Mouse (Mus musculus) ES-Bruce4 (cell line): Measurements from ENCODE around the gene Txn2.

ENCODE experiments used
- CTCF ChIP-seq: IDR thresholded peaks from one replicate; pipeline ENCODE4 v1.8.1; 2011; ENCODE audit warnings: low read depth, low read length
- POLR2A ChIP-seq: IDR thresholded peaks from one replicate; pipeline ENCODE4 v1.8.1; 2011; ENCODE audit warnings: low read length; ENCODE audit not compliant: insufficient read depth

DNA sequence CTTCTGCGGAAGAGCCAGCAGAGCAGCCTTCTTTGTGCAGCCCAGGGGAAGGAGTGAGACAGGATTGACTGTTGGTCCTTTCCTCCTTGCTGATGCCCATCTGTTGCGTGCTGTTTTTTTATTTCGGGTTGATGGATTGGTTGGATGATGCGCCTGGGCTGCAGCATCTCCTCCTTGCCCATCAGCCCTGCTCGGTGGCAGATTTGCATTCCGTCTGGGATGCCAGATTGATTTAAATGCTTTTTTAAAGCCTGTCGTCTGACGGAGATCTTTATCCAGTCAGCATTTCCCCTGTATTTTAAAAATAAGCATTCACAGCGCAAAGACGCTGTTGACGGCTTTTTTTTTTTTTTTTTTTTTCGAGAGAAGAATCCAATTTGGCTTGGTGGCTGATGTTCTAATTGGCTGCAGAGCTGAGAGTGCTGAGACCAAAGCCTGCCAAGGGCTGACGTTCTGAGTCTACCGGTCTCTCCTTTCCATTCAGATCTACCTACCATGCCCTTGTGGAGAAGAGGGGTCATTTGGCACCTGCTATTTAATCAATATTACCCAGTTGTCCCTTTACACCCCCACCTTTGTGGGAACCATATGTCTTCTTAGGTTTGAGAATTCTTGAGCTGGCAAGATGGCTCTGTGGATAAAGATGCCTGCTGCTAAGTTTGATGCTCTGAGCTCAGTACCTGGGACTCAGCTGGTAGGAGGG lies 7.0 kb upstream of the Txn2 start:
- TF ChIP-seq POLR2A (no peak), CTCF (no peak)
